Mouse (Mus musculus) heart, adult 2 months (tissue): ENCODE measurements around the gene Zfp68.

Experiments used
- EP300 ChIP-seq: fragments of 200-500 bp; IDR thresholded peaks from 2 replicates; pipeline ENCODE4 v1.6.1; 2011; ENCODE audit warnings: low read depth, low read length, control low read depth; ENCODE audit not compliant: insufficient read depth
- POLR2A ChIP-seq: fragments of 200-500 bp; IDR thresholded peaks from 2 replicates; pipeline ENCODE4 v1.6.1; 2011; ENCODE audit warnings: mild to moderate bottlenecking, low read depth, low read length, control low read depth; ENCODE audit not compliant: insufficient read depth

- no peak for TF ChIP-seq EP300
- TF ChIP-seq POLR2A: no peak
These were observed 21.5 kb upstream of the Zfp68 start for GRCm38 (mm10) chr5:138641081-138641480.
